Mouse (Mus musculus) forebrain, embryonic 14.5 days (tissue): ENCODE data around the gene Col2a1. TPM values are rescaled to one million over a fixed set of nuclear protein-coding genes. Genes with fewer than 3 reads are reported as not detected.

Experiments used
- ATAC-seq: fragments of 200-750 bp; cut with Nextera tagmentation; 2 replicates; pipeline ENCODE4 v1.8.0; 2017; ENCODE audit warnings: mild to moderate bottlenecking, moderate library complexity
- DNase-seq: peaks from one replicate; pipeline ENCODE4 v3.0.0-alpha.2; 2015; ENCODE audit warnings: low spot score
- H3K27ac ChIP-seq: fragments of 300-500 bp; sonication (generic); 2 replicates; pipeline ENCODE4 v1.5.1; 2014; ENCODE audit warnings: low read depth, mild to moderate bottlenecking, control low read depth, low read length, moderate library complexity
- H3K27me3 ChIP-seq: fragments of 300-500 bp; sonication (generic); replicated peaks from 2 replicates; pipeline ENCODE4 v1.6.1; 2014; ENCODE audit warnings: low read length, control low read depth, mixed read lengths; ENCODE audit not compliant: control insufficient read depth, insufficient read depth
- H3K36me3 ChIP-seq: fragments of 300-500 bp; sonication (generic); 2 replicates; pipeline ENCODE4 v1.6.1; 2014; ENCODE audit warnings: low read length, control low read depth; ENCODE audit not compliant: control insufficient read depth, insufficient read depth
- H3K4me1 ChIP-seq: fragments of 300-500 bp; sonication (generic); 2 replicates; pipeline ENCODE4 v1.6.1; 2014; ENCODE audit warnings: antibody characterized with exemption, low read length, control low read depth; ENCODE audit not compliant: control insufficient read depth, insufficient read depth
- H3K4me2 ChIP-seq: fragments of 300-500 bp; sonication (generic); 2 replicates; pipeline ENCODE4 v1.6.1; 2014; ENCODE audit warnings: mild to moderate bottlenecking, control low read depth, low read length
- H3K4me3 ChIP-seq: fragments of 300-500 bp; sonication (generic); 2 replicates; pipeline ENCODE4 v1.5.1; 2014; ENCODE audit warnings: low read depth, low read length, control low read depth
- H3K9ac ChIP-seq: fragments of 300-500 bp; sonication (generic); 2 replicates; pipeline ENCODE4 v1.6.1; 2014; ENCODE audit warnings: mild to moderate bottlenecking, low read length, control low read depth, moderate library complexity
- H3K9me3 ChIP-seq: fragments of 300-500 bp; sonication (generic); replicated peaks from 2 replicates; pipeline ENCODE4 v1.6.1; 2016; ENCODE audit warnings: low read length, control low read depth, mixed read lengths; ENCODE audit not compliant: control insufficient read depth
- WGBS: fragments of 180-500 bp; shearing (Covaris S2); extraction: QIAGEN DNeasy Blood & Tissue Kit; methylation state at CpG from one replicate; pipeline ENCODE4 v1.1.7; 2014; 5-methylcytosine and 5-hydroxymethylcytosine counted together
- polyA plus RNA-seq: library from polyadenylated mRNA; unstranded; fragments of >200 nt; fragmentation: Nextera tagmentation; extraction: Ambion mirVana; gene quantifications from 2 replicates; pipeline ENCODE4 v1.2.1, GENCODE M21; 2014

Gene Col2a1
- polyA plus RNA-seq, 1 experiment from 2014 or later: 19.4 TPM

GRCm38 (mm10) chr15:97956416-97956815, 48.1 kb downstream of the Col2a1 start:
- Histone ChIP-seq H3K4me1 (no peaks in the 10 kb centered on the region), H3K9ac (no peak overlapping the region), H3K27ac (no peak overlapping the region), H3K36me3 (no peaks in the 10 kb centered on the region), H3K9me3 (no peaks in the 10 kb centered on the region), H3K4me2 (no peak overlapping the region), H3K27me3 (no peaks in the 10 kb centered on the region), H3K4me3 (no peak overlapping the region)
- 65% methylated on average over 11 of the region's 11 CpGs for WGBS
- no peak for DNase-seq
- no peak for ATAC-seq

GRCm38 (mm10) chr15:97955742-97956141, 48.8 kb downstream of the Col2a1 start:
- no peaks in the 10 kb centered on the region for H3K9me3 ChIP-seq
- H3K4me1 ChIP-seq: no peaks in the 10 kb centered on the region
- no peaks in the 10 kb centered on the region for H3K27me3 ChIP-seq
- no peak overlapping the region for H3K9ac ChIP-seq
- ATAC-seq (no peak), DNase-seq (no peak)
- no peaks in the 10 kb centered on the region for H3K36me3 ChIP-seq
- no peak overlapping the region for H3K27ac ChIP-seq
- WGBS: 24% methylated on average over 4 of the region's 4 CpGs
- H3K4me3 ChIP-seq: no peak overlapping the region
- H3K4me2 ChIP-seq: no peak overlapping the region

GRCm38 (mm10) chr15:97955286-97955685, 49.2 kb downstream of the Col2a1 start:
- Histone ChIP-seq H3K27me3 (no peaks in the 10 kb centered on the region), H3K4me2 (no peak overlapping the region), H3K4me1 (no peaks in the 10 kb centered on the region), H3K4me3 (no peak overlapping the region), H3K9ac (no peak overlapping the region), H3K27ac (no peak overlapping the region), H3K9me3 (no peaks in the 10 kb centered on the region), H3K36me3 (no peaks in the 10 kb centered on the region)
- ATAC-seq (no peak), DNase-seq (no peak)
- 67% methylated on average over 1 of the region's 1 CpGs for WGBS

- no peaks in the 10 kb centered on the region for H3K4me1 ChIP-seq
- H3K36me3 ChIP-seq: no peaks in the 10 kb centered on the region
- no peak overlapping the region for H3K27ac ChIP-seq
- H3K9me3 ChIP-seq: no peaks in the 10 kb centered on the region
- no peak overlapping the region for H3K4me2 ChIP-seq
- no peak overlapping the region for H3K4me3 ChIP-seq
- H3K27me3 ChIP-seq: no peaks in the 10 kb centered on the region
- no peak for DNase-seq
- no peak overlapping the region for H3K9ac ChIP-seq
- WGBS: 79% methylated on average over 8 of the region's 8 CpGs
- no peak for ATAC-seq
Observed at GRCm38 (mm10) chr15:97954671-97955070, 49.8 kb downstream of the Col2a1 start.

- Histone ChIP-seq H3K27ac (no peak overlapping the region), H3K9ac (no peak overlapping the region), H3K9me3 (no peaks in the 10 kb centered on the region), H3K36me3 (no peaks in the 10 kb centered on the region), H3K4me1 (no peaks in the 10 kb centered on the region; the same call in 1 of the 2 replicates), H3K4me2 (no peak overlapping the region), H3K27me3 (no peaks in the 10 kb centered on the region), H3K4me3 (no peak overlapping the region)
- no peak for DNase-seq
- ATAC-seq: 0 out of 2 replicates have a peak, but pooled peaks have one; percentile 5
- 68% methylated on average over 4 of the region's 4 CpGs for WGBS
Observed at GRCm38 (mm10) chr15:97952889-97953189, 51.7 kb downstream of the Col2a1 start.

- Histone ChIP-seq H3K4me2 (no peak overlapping the region), H3K4me1 (no peaks in the 10 kb centered on the region; the same call in 1 of the 2 replicates), H3K4me3 (no peak overlapping the region), H3K36me3 (no peaks in the 10 kb centered on the region), H3K27ac (no peak overlapping the region), H3K9me3 (no peaks in the 10 kb centered on the region), H3K27me3 (no peaks in the 10 kb centered on the region), H3K9ac (no peak overlapping the region)
- DNase-seq (peak; percentile 87), ATAC-seq (peak; percentile 72; the same call in 1 of the 2 replicates)
- WGBS: 14% methylated on average over 16 of the region's 16 CpGs
Observed at GRCm38 (mm10) chr15:97952137-97952888, 52.2 kb downstream of the Col2a1 start.

- DNase-seq (no peak), ATAC-seq (no peak)
- H3K27me3 ChIP-seq: no peaks in the 10 kb centered on the region
- H3K36me3 ChIP-seq: no peaks in the 10 kb centered on the region
- H3K4me1 ChIP-seq: no peaks in the 10 kb centered on the region; the same call in 1 of the 2 replicates
- no peak overlapping the region for H3K27ac ChIP-seq
- no peak overlapping the region for H3K4me2 ChIP-seq
- no peak overlapping the region for H3K4me3 ChIP-seq
- no peak overlapping the region for H3K9ac ChIP-seq
- WGBS: 77% methylated on average over 7 of the region's 7 CpGs
- H3K9me3 ChIP-seq: no peaks in the 10 kb centered on the region
Observed at GRCm38 (mm10) chr15:97950240-97950639, 54.3 kb downstream of the Col2a1 start.

GRCm38 (mm10) chr15:97949706-97950105, 54.8 kb downstream of the Col2a1 start:
- H3K4me1 ChIP-seq: no peaks in the 10 kb centered on the region; the same call in 1 of the 2 replicates
- no peak overlapping the region for H3K9ac ChIP-seq
- DNase-seq (no peak), ATAC-seq (no peak)
- no peak overlapping the region for H3K4me3 ChIP-seq
- no peaks in the 10 kb centered on the region for H3K27me3 ChIP-seq
- H3K9me3 ChIP-seq: no peaks in the 10 kb centered on the region
- 80% methylated on average over 3 of the region's 3 CpGs for WGBS
- H3K36me3 ChIP-seq: no peaks in the 10 kb centered on the region
- H3K4me2 ChIP-seq: no peak overlapping the region
- H3K27ac ChIP-seq: no peak overlapping the region

- Histone ChIP-seq H3K4me3 (no peak overlapping the region), H3K4me1 (no peaks in the 10 kb centered on the region; the same call in 1 of the 2 replicates), H3K9me3 (no peaks in the 10 kb centered on the region), H3K36me3 (no peaks in the 10 kb centered on the region), H3K27ac (no peak overlapping the region), H3K9ac (0 out of 2 replicates have a peak overlapping the region, but pooled peaks have one; percentile 25), H3K27me3 (no peaks in the 10 kb centered on the region), H3K4me2 (no peak overlapping the region)
- ATAC-seq (no peak), DNase-seq (no peak)
- WGBS: 32% methylated on average over 7 of the region's 7 CpGs
Observed at GRCm38 (mm10) chr15:97948720-97949119, 55.8 kb downstream of the Col2a1 start.
